Mouse (Mus musculus): Measurements from ENCODE around the gene Mthfd1l.

GRCm38 (mm10) chr10:4155521-4155920 is 182.6 kb downstream of the Mthfd1l start:
- TF ChIP-seq POLR2A (IDR thresholded peaks at IDR 0.05; ENCODE audit: insufficient read length, low read depth) (no peak), POLR2AphosphoS2 (IDR thresholded peaks at IDR 0.05; ENCODE audit: insufficient read length, low read depth) (no peak)

Data from myocyte (in vitro differentiated cells).